8 mouse cellular contexts compared by ENCODE assay signal in the genomic region with DNA sequence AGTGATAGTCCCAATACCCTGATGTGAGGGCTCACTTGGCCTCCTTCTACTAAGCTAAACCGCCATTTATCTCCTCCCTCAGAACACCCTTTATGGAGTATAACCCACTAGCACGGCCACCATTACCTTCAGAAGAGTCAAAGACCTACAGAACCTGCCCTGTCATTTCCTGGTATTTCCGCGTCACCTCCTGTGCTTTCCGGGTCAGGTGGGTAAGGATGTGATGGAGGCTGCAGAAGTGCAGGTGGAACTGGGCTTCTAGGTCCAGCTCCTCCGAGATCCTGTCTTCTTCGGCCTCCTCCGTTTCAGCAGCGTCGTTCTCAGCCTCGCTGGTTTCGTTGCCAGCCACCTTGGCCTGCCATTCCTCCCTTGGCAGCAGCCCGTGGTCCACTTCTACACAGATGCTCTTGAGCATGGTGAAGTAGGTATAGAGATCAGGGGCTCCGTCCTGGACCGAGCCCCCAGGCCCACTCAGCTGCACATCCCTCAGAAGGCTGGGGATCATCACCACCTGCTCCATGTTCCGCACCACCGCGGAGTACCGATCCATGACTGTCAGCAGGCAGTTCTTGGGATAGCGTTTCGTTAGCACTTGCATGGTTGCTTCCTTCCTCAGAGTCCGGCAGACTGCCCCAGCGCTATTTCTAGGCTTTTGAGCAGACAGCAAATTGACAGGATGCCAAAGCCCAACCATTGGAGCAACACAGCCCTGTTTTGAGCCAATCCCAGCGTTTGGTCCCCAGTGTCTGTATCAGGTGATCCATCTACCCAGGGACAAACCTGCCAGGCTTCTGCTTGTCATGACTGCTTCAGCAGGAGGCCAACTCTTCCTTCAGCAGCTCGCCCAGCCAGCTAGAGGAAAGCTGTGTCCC. TPM values are rescaled to one million over a fixed set of nuclear protein-coding genes. Genes with fewer than 3 reads are reported as not detected.
DNase-seq lines count a peak whose midpoint lies in the region; ATAC-seq lines count a peak whose summit lies in the region.

A gene (minus strand): TSS at position 825 of the 872 bp plus-strand sequence.

- H3K36me3 ChIP-seq in midbrain, embryonic 16.5 days (ENCODE audit: control insufficient read depth, insufficient read depth, low read length) = no peaks in the 10 kb centered on the region
- H3K36me3 ChIP-seq in midbrain, embryonic 11.5 days (ENCODE audit: control insufficient read depth, insufficient read depth, low read length) = no peaks in the 10 kb centered on the region
- H3K36me3 ChIP-seq in kidney, embryonic 14.5 days (ENCODE audit: control insufficient read depth, insufficient read depth, low read length) = 0 out of 2 replicates have a peak, but pooled peaks cover 3% of the 10 kb centered on the region
- H3K36me3 ChIP-seq in intestine, embryonic 16.5 days (ENCODE audit: control insufficient read depth, insufficient read depth, low read length) = no peaks in the 10 kb centered on the region

- WGBS in midbrain, embryonic 16.5 days = 81% methylated on average over 25 of the region's 25 CpGs
- WGBS in midbrain, embryonic 11.5 days = 87% methylated on average over 25 of the region's 25 CpGs
- 72% methylated on average over 25 of the region's 25 CpGs for WGBS in kidney, embryonic 14.5 days
- WGBS in intestine, embryonic 16.5 days = 78% methylated on average over 25 of the region's 25 CpGs

- H3K9me3 ChIP-seq in midbrain, embryonic 16.5 days (replicated peaks; ENCODE audit: control insufficient read depth, low read length, poor library complexity, severe bottlenecking) = no peaks in the 10 kb centered on the region
- H3K9me3 ChIP-seq in midbrain, embryonic 11.5 days (ENCODE audit: control insufficient read depth, low read length) = no peaks in the 10 kb centered on the region
- H3K9me3 ChIP-seq in kidney, embryonic 14.5 days (ENCODE audit: control insufficient read depth, low read length) = no peaks in the 10 kb centered on the region
- H3K9me3 ChIP-seq in intestine, embryonic 16.5 days (ENCODE audit: control insufficient read depth, low read length) = no peaks in the 10 kb centered on the region

- no peak within 1 kb of the TSS for H3K4me3 ChIP-seq in midbrain, embryonic 16.5 days (ENCODE audit: low read depth, low read length)
- no peak within 1 kb of the TSS for H3K4me3 ChIP-seq in midbrain, embryonic 11.5 days (ENCODE audit: low read depth, low read length)
- peak within 1 kb of the TSS; percentile 67 for H3K4me3 ChIP-seq in brown adipose tissue, adult 24 weeks (ENCODE audit: insufficient read depth, low read depth, low read length)
- no peak within 1 kb of the TSS for H3K4me3 ChIP-seq in kidney, embryonic 14.5 days (ENCODE audit: low read length)
- no peak within 1 kb of the TSS for H3K4me3 ChIP-seq in intestine, embryonic 16.5 days (ENCODE audit: low read length)

- H3K4me2 ChIP-seq in midbrain, embryonic 16.5 days (ENCODE audit: low read length) = no peak within 1 kb of the TSS
- no peak within 1 kb of the TSS for H3K4me2 ChIP-seq in midbrain, embryonic 11.5 days
- no peak within 1 kb of the TSS for H3K4me2 ChIP-seq in kidney, embryonic 14.5 days (replicated peaks; ENCODE audit: low read depth, low read length)
- no peak within 1 kb of the TSS for H3K4me2 ChIP-seq in intestine, embryonic 16.5 days (ENCODE audit: low read depth, low read length)

- peak; percentile 33; the same call in 1 of the 2 replicates for ATAC-seq in midbrain, embryonic 16.5 days
- no peak for ATAC-seq in midbrain, embryonic 11.5 days (ENCODE audit: low FRiP score)
- peak; percentile 37 for ATAC-seq in kidney, embryonic 14.5 days (ENCODE audit: low FRiP score, low TSS enrichment)
- no peak for ATAC-seq in intestine, embryonic 16.5 days
- ATAC-seq in inflammation-experienced regulatory T-cells, adult 6 months = no peak

- H3K9ac ChIP-seq in midbrain, embryonic 16.5 days (ENCODE audit: low read depth, low read length) = no peak within 1 kb of the TSS
- no peak within 1 kb of the TSS for H3K9ac ChIP-seq in midbrain, embryonic 11.5 days (ENCODE audit: low read length)
- no peak within 1 kb of the TSS for H3K9ac ChIP-seq in kidney, embryonic 14.5 days (ENCODE audit: low read depth, low read length)
- no peak within 1 kb of the TSS for H3K9ac ChIP-seq in intestine, embryonic 16.5 days (ENCODE audit: low read depth, low read length)

- DNase-seq in midbrain, embryonic 11.5 days (ENCODE audit: low spot score, missing footprints) = no peak
- DNase-seq in gastrocnemius, adult 8-10 months (ENCODE audit: low spot score in 2 of 2) = peak; percentile 67 to 79
- peak; percentile 55 to 69 for DNase-seq in lung, adult 18-20 months

- H3K27me3 ChIP-seq in midbrain, embryonic 16.5 days (ENCODE audit: control insufficient read depth, insufficient read depth, low read depth, low read length) = no peaks in the 10 kb centered on the region
- H3K27me3 ChIP-seq in midbrain, embryonic 11.5 days (ENCODE audit: control insufficient read depth, insufficient read depth, low read length) = no peaks in the 10 kb centered on the region
- H3K27me3 ChIP-seq in kidney, embryonic 14.5 days (ENCODE audit: control insufficient read depth, insufficient read depth, low read length) = no peaks in the 10 kb centered on the region
- H3K27me3 ChIP-seq in intestine, embryonic 16.5 days (replicated peaks; ENCODE audit: control insufficient read depth, insufficient read depth, low read length) = no peaks in the 10 kb centered on the region

- H3K4me1 ChIP-seq in midbrain, embryonic 16.5 days (ENCODE audit: control insufficient read depth, insufficient read depth, low read length) = no peaks in the 10 kb centered on the region
- H3K4me1 ChIP-seq in midbrain, embryonic 11.5 days (ENCODE audit: control insufficient read depth, insufficient read depth, low read length) = no peaks in the 10 kb centered on the region
- H3K4me1 ChIP-seq in brown adipose tissue, adult 24 weeks (ENCODE audit: control insufficient read depth, insufficient read depth, insufficient read length, low read length) = peaks cover 18% of the 10 kb centered on the region
- H3K4me1 ChIP-seq in kidney, embryonic 14.5 days (ENCODE audit: control insufficient read depth, insufficient read depth, low read length) = no peaks in the 10 kb centered on the region
- no peaks in the 10 kb centered on the region for H3K4me1 ChIP-seq in intestine, embryonic 16.5 days (ENCODE audit: control insufficient read depth, insufficient read depth, low read length)

- H3K27ac ChIP-seq in midbrain, embryonic 16.5 days (ENCODE audit: low read length) = no peak within 1 kb of the TSS
- H3K27ac ChIP-seq in midbrain, embryonic 11.5 days (ENCODE audit: low read depth, low read length) = no peak within 1 kb of the TSS
- peak within 1 kb of the TSS; percentile 88 for H3K27ac ChIP-seq in brown adipose tissue, adult 24 weeks (replicated peaks; ENCODE audit: low read depth, low read length)
- no peak within 1 kb of the TSS for H3K27ac ChIP-seq in kidney, embryonic 14.5 days (ENCODE audit: low read depth, low read length)
- H3K27ac ChIP-seq in intestine, embryonic 16.5 days (ENCODE audit: low read length) = no peak within 1 kb of the TSS

RNA-seq across cellular contexts. Expression of the gene that starts here (rescaled TPM):
- polyA plus RNA-seq in midbrain, embryonic 16.5 days (2015; fragmentation: Nextera tagmentation; extraction: Ambion mirVana) = 1.7 and 2.3 TPM in 2 replicates
- 0.12 TPM in 1 of 2 replicates, not detected in the other for polyA plus RNA-seq in midbrain, embryonic 11.5 days (2014; fragmentation: Nextera tagmentation; extraction: Ambion mirVana)
- polyA plus RNA-seq in brown adipose tissue, adult 24 weeks (2012; ENCODE audit: insufficient read depth, insufficient read length, missing spikeins) = 5,792 and 7,164 TPM in 2 replicates
- total RNA-seq in gastrocnemius, adult 8-10 months (2022) = 10 to 100 TPM in 3 of 4 experiments, 1 to 10 TPM in 1; 9.5 to 19.3 (median 15.2) TPM
- 0.27 and 0.39 TPM in 2 replicates for polyA plus RNA-seq in kidney, embryonic 14.5 days (2014; fragmentation: Nextera tagmentation; extraction: Ambion mirVana)
- polyA plus RNA-seq in intestine, embryonic 16.5 days (2015; fragmentation: Nextera tagmentation; extraction: Ambion mirVana) = 0.40 and 0.45 TPM in 2 replicates
- polyA plus RNA-seq in inflammation-experienced regulatory T-cells, adult 6 months (2017; shearing (Covaris generic)) = under 1 TPM in 2 of 3 experiments, not detected in 1; 0.35 to 0.38 TPM

Comparison
In these comparisons a context has a peak if more than half of its experiments do, and no peak if none do; other contexts are left out.
1. RNA of the gene that starts here (polyA plus RNA-seq): 5,792 to 7,164 TPM in brown adipose tissue, adult 24 weeks; 1.7 to 2.3 TPM in midbrain, embryonic 16.5 days, 0.40 to 0.45 TPM in intestine, embryonic 16.5 days, 0.35 to 0.38 TPM in inflammation-experienced regulatory T-cells, adult 6 months, 0.27 to 0.39 TPM in kidney, embryonic 14.5 days and 0.12 TPM in midbrain, embryonic 11.5 days; every median in the first group is over 1,000 times any median in the second.
2. Peak in ATAC-seq in kidney, embryonic 14.5 days; RNA of the gene not detected or under 1 TPM.